Mouse (Mus musculus) midbrain, embryonic 12.5 days (tissue): ENCODE results near the gene Gpr183. TPM values are rescaled to one million over a fixed set of nuclear protein-coding genes. Genes with fewer than 3 reads are reported as not detected.

Source experiments
- ATAC-seq: fragments of 200-750 bp; cut with Nextera tagmentation; 2 replicates; pipeline ENCODE4 v1.8.0; 2017; ENCODE audit warnings: low read depth, moderate TSS enrichment, moderate library complexity; ENCODE audit not compliant: low FRiP score
- H3K27ac ChIP-seq: fragments of 300-500 bp; sonication (generic); replicated peaks from 2 replicates; pipeline ENCODE4 v1.5.1; 2016; ENCODE audit warnings: mild to moderate bottlenecking
- H3K27me3 ChIP-seq: fragments of 300-500 bp; sonication (generic); 2 replicates; pipeline ENCODE4 v1.6.1; 2016; ENCODE audit warnings: mild to moderate bottlenecking
- H3K36me3 ChIP-seq: fragments of 300-500 bp; sonication (generic); 2 replicates; pipeline ENCODE4 v1.6.1; 2016
- H3K4me1 ChIP-seq: fragments of 300-500 bp; sonication (generic); 2 replicates; pipeline ENCODE4 v1.6.1; 2016
- H3K4me2 ChIP-seq: fragments of 300-500 bp; sonication (generic); replicated peaks from 2 replicates; pipeline ENCODE4 v1.6.1; 2016; ENCODE audit warnings: mild to moderate bottlenecking, moderate library complexity
- H3K4me3 ChIP-seq: fragments of 300-500 bp; sonication (generic); 2 replicates; pipeline ENCODE4 v1.5.1; 2016; ENCODE audit warnings: mild to moderate bottlenecking
- H3K9ac ChIP-seq: fragments of 300-500 bp; sonication (generic); replicated peaks from 2 replicates; pipeline ENCODE4 v1.6.1; 2016; ENCODE audit warnings: mild to moderate bottlenecking, moderate library complexity
- H3K9me3 ChIP-seq: fragments of 300-500 bp; sonication (generic); 2 replicates; pipeline ENCODE4 v1.6.1; 2016; ENCODE audit warnings: mild to moderate bottlenecking
- WGBS: fragments of 180-500 bp; shearing (Covaris S2); methylation state at CpG from one replicate; pipeline ENCODE4 v1.1.7; 2016; 5-methylcytosine and 5-hydroxymethylcytosine counted together
- polyA plus RNA-seq: library from polyadenylated mRNA; unstranded; fragments of >200 nt; fragmentation: Nextera tagmentation; extraction: Ambion mirVana; gene quantifications from 2 replicates; pipeline ENCODE4 v1.2.1, GENCODE M21; 2016

Gene Gpr183
- polyA plus RNA-seq, 1 experiment from 2014 or later: 1.2 TPM

GRCm38 (mm10) chr14:121961496-121962127, 3.4 kb downstream of the Gpr183 start:
- H3K4me2 ChIP-seq: no peak overlapping the region
- H3K27me3 ChIP-seq: no peaks in the 10 kb centered on the region
- H3K4me1 ChIP-seq: peaks cover 4% of the 10 kb centered on the region; the same call in 1 of the 2 replicates
- no peak for ATAC-seq
- H3K27ac ChIP-seq: no peak overlapping the region
- no peaks in the 10 kb centered on the region for H3K9me3 ChIP-seq
- H3K36me3 ChIP-seq: no peaks in the 10 kb centered on the region
- H3K9ac ChIP-seq: no peak overlapping the region
- no peak overlapping the region for H3K4me3 ChIP-seq
- WGBS: 87% methylated on average over 12 of the region's 12 CpGs

- H3K27ac ChIP-seq: no peak overlapping the region
- no peaks in the 10 kb centered on the region for H3K9me3 ChIP-seq
- WGBS: 88% methylated on average over 6 of the region's 6 CpGs
- no peaks in the 10 kb centered on the region for H3K27me3 ChIP-seq
- H3K4me2 ChIP-seq: no peak overlapping the region
- ATAC-seq: no peak
- H3K36me3 ChIP-seq: no peaks in the 10 kb centered on the region
- peaks cover 4% of the 10 kb centered on the region; the same call in 1 of the 2 replicates for H3K4me1 ChIP-seq
- H3K9ac ChIP-seq: no peak overlapping the region
- H3K4me3 ChIP-seq: no peak overlapping the region
Observed at GRCm38 (mm10) chr14:121960997-121961396, 4.0 kb downstream of the Gpr183 start.

- H3K4me3 ChIP-seq: no peak overlapping the region
- no peaks in the 10 kb centered on the region for H3K27me3 ChIP-seq
- 88% methylated on average over 2 of the region's 2 CpGs for WGBS
- no peak for ATAC-seq
- no peaks in the 10 kb centered on the region for H3K9me3 ChIP-seq
- H3K4me2 ChIP-seq: no peak overlapping the region
- no peaks in the 10 kb centered on the region for H3K36me3 ChIP-seq
- H3K27ac ChIP-seq: no peak overlapping the region
- no peak overlapping the region for H3K9ac ChIP-seq
- peaks cover 4% of the 10 kb centered on the region; the same call in 1 of the 2 replicates for H3K4me1 ChIP-seq
Observed at GRCm38 (mm10) chr14:121960531-121960930, 4.5 kb downstream of the Gpr183 start.

- H3K4me1 ChIP-seq: peaks cover 4% of the 10 kb centered on the region; the same call in 1 of the 2 replicates
- H3K27me3 ChIP-seq: no peaks in the 10 kb centered on the region
- no peak overlapping the region for H3K27ac ChIP-seq
- ATAC-seq: no peak
- H3K9ac ChIP-seq: no peak overlapping the region
- no peaks in the 10 kb centered on the region for H3K9me3 ChIP-seq
- 0 out of 2 replicates have a peak, but pooled peaks cover 1% of the 10 kb centered on the region for H3K36me3 ChIP-seq
- H3K4me2 ChIP-seq: no peak overlapping the region
- WGBS: 94% methylated on average over 4 of the region's 4 CpGs
- H3K4me3 ChIP-seq: no peak overlapping the region
Observed at GRCm38 (mm10) chr14:121960031-121960430, 5.0 kb downstream of the Gpr183 start.

GRCm38 (mm10) chr14:121959538-121959980, 5.4 kb downstream of the Gpr183 start:
- Histone ChIP-seq H3K27me3 (no peaks in the 10 kb centered on the region), H3K9me3 (no peaks in the 10 kb centered on the region), H3K4me3 (no peak overlapping the region), H3K4me1 (peaks cover 4% of the 10 kb centered on the region; the same call in 1 of the 2 replicates), H3K4me2 (no peak overlapping the region), H3K9ac (no peak overlapping the region), H3K36me3 (0 out of 2 replicates have a peak, but pooled peaks cover 4% of the 10 kb centered on the region), H3K27ac (no peak overlapping the region)
- WGBS: 93% methylated on average over 3 of the region's 3 CpGs
- ATAC-seq: no peak

- Histone ChIP-seq H3K4me1 (peaks cover 3% of the 10 kb centered on the region; the same call in 1 of the 2 replicates), H3K36me3 (0 out of 2 replicates have a peak, but pooled peaks cover 4% of the 10 kb centered on the region), H3K27me3 (no peaks in the 10 kb centered on the region), H3K9ac (no peak overlapping the region), H3K4me2 (no peak overlapping the region), H3K4me3 (no peak overlapping the region), H3K9me3 (no peaks in the 10 kb centered on the region), H3K27ac (no peak overlapping the region)
- no peak for ATAC-seq
- WGBS: 89% methylated on average over 10 of the region's 10 CpGs
Observed at GRCm38 (mm10) chr14:121958751-121959537, 6.1 kb downstream of the Gpr183 start.

- Histone ChIP-seq H3K4me1 (no peaks in the 10 kb centered on the region), H3K36me3 (0 out of 2 replicates have a peak, but pooled peaks cover 4% of the 10 kb centered on the region), H3K9ac (no peak overlapping the region), H3K27ac (no peak overlapping the region), H3K9me3 (no peaks in the 10 kb centered on the region), H3K4me2 (no peak overlapping the region), H3K27me3 (no peaks in the 10 kb centered on the region), H3K4me3 (no peak overlapping the region)
- ATAC-seq: no peak
- WGBS: 94% methylated on average over 3 of the region's 3 CpGs
Observed at GRCm38 (mm10) chr14:121958041-121958750, 6.8 kb downstream of the Gpr183 start.

- Histone ChIP-seq H3K27me3 (no peaks in the 10 kb centered on the region), H3K4me3 (no peak overlapping the region), H3K27ac (no peak overlapping the region), H3K36me3 (0 out of 2 replicates have a peak, but pooled peaks cover 4% of the 10 kb centered on the region), H3K9ac (no peak overlapping the region), H3K4me2 (no peak overlapping the region), H3K4me1 (no peaks in the 10 kb centered on the region), H3K9me3 (no peaks in the 10 kb centered on the region)
- WGBS: 95% methylated on average over 10 of the region's 10 CpGs
- no peak for ATAC-seq
Observed at GRCm38 (mm10) chr14:121957176-121957871, 7.7 kb downstream of the Gpr183 start.

- H3K27ac ChIP-seq: no peak overlapping the region
- 96% methylated on average over 5 of the region's 5 CpGs for WGBS
- ATAC-seq: no peak
Observed at GRCm38 (mm10) chr14:121956291-121956690, 8.7 kb downstream of the Gpr183 start.

GRCm38 (mm10) chr14:121955176-121955795, 9.7 kb downstream of the Gpr183 start:
- Histone ChIP-seq H3K9ac (no peak overlapping the region), H3K4me3 (no peak overlapping the region), H3K9me3 (no peaks in the 10 kb centered on the region), H3K36me3 (0 out of 2 replicates have a peak, but pooled peaks cover 4% of the 10 kb centered on the region), H3K4me2 (no peak overlapping the region), H3K4me1 (no peaks in the 10 kb centered on the region), H3K27me3 (no peaks in the 10 kb centered on the region), H3K27ac (no peak overlapping the region)
- no peak for ATAC-seq
- 91% methylated on average over 5 of the region's 5 CpGs for WGBS

More at GRCm38 (mm10) chr14:121956291-121956690, 8.7 kb downstream of the Gpr183 start:
- H3K4me1 ChIP-seq: no peaks in the 10 kb centered on the region
- H3K36me3 ChIP-seq: 0 out of 2 replicates have a peak, but pooled peaks cover 4% of the 10 kb centered on the region
- H3K4me3 ChIP-seq: no peak overlapping the region
- H3K9ac ChIP-seq: no peak overlapping the region
- no peaks in the 10 kb centered on the region for H3K9me3 ChIP-seq
- H3K4me2 ChIP-seq: no peak overlapping the region
- no peaks in the 10 kb centered on the region for H3K27me3 ChIP-seq

- Histone ChIP-seq H3K4me2 (no peak overlapping the region), H3K36me3 (0 out of 2 replicates have a peak, but pooled peaks cover 4% of the 10 kb centered on the region), H3K9ac (no peak overlapping the region), H3K4me1 (no peaks in the 10 kb centered on the region), H3K4me3 (no peak overlapping the region), H3K27ac (no peak overlapping the region), H3K27me3 (no peaks in the 10 kb centered on the region), H3K9me3 (no peaks in the 10 kb centered on the region)
- no peak for ATAC-seq
- 98% methylated on average over 12 of the region's 12 CpGs for WGBS
Observed at GRCm38 (mm10) chr14:121954608-121955007, 10.4 kb downstream of the Gpr183 start.
